Mouse (Mus musculus) embryonic fibroblast, embryonic 13.5 days (primary cell): Measurements from ENCODE around the gene Gadd45a.

Experiments
- CTCF ChIP-seq: IDR thresholded peaks from 2 replicates; pipeline ENCODE4 v1.5.1; 2011; ENCODE audit warnings: mild to moderate bottlenecking, control low read depth, low read length, moderate library complexity, borderline replicate concordance; ENCODE audit not compliant: insufficient read depth
- POLR2A ChIP-seq: IDR thresholded peaks from 2 replicates; pipeline ENCODE4 v1.6.1; 2011; ENCODE audit warnings: low read depth, mild to moderate bottlenecking, control low read depth, low read length, moderate library complexity

- TF ChIP-seq CTCF (no peak), POLR2A (no peak)
These were observed 9.7 kb downstream of the Gadd45a start for GRCm38 (mm10) chr6:67027438-67028142.
